Mouse (Mus musculus) embryonic fibroblast, embryonic 13.5 days (primary cell): Measurements from ENCODE around the gene Dnaic1.

Source experiments
- CTCF ChIP-seq: IDR thresholded peaks from 2 replicates; pipeline ENCODE4 v1.5.1; 2011; ENCODE audit warnings: mild to moderate bottlenecking, control low read depth, low read length, moderate library complexity, borderline replicate concordance; ENCODE audit not compliant: insufficient read depth
- POLR2A ChIP-seq: IDR thresholded peaks from 2 replicates; pipeline ENCODE4 v1.6.1; 2011; ENCODE audit warnings: low read depth, mild to moderate bottlenecking, control low read depth, low read length, moderate library complexity

- no peak for TF ChIP-seq POLR2A
- TF ChIP-seq CTCF, result no peak
These were observed 52.5 kb downstream of the Dnaic1 start for GRCm38 (mm10) chr4:41622071-41622470.
